Mouse (Mus musculus) monocyte, adult 5-6 weeks (primary cell): Measurements from ENCODE around the gene Kcnip1. TPM values are rescaled to one million over a fixed set of nuclear protein-coding genes. Genes with fewer than 3 reads are reported as not detected.
A peak's percentile ranks its signal among the peaks of the same experiment; 100 is the strongest.

Experiments
- ATAC-seq: fragments of 153-309, 156-312 bp; replicated peaks from 2 replicates; pipeline ENCODE4 v1.8.0; 2017; ENCODE audit warnings: mild to moderate bottlenecking; ENCODE audit not compliant: low TSS enrichment, insufficient number of reproducible peaks, severe bottlenecking, poor library complexity, low FRiP score
- total RNA-seq: library from RNA; stranded (forward); fragments of 200-1000, 200-491, 200-594 nt; gene quantifications from 3 replicates; pipeline ENCODE4 v1.2.3, GENCODE M21; 2017

Kcnip1 gene
- total RNA-seq, 1 experiment from 2014 or later, result not detected

GRCm38 (mm10) chr11:33998244-33998643 is 5.3 kb upstream of the Kcnip1 start:
- no peak for ATAC-seq

GRCm38 (mm10) chr11:33993496-33993895 is 544 bp upstream of the Kcnip1 start:
- ATAC-seq, result no peak

- ATAC-seq, result no peak
Measured at GRCm38 (mm10) chr11:33990002-33990401, 3.0 kb downstream of the Kcnip1 start.

- no peak for ATAC-seq
Measured at GRCm38 (mm10) chr11:33986525-33986924, 6.4 kb downstream of the Kcnip1 start.

GRCm38 (mm10) chr11:33980146-33980545 is 12.8 kb downstream of the Kcnip1 start:
- no peak for ATAC-seq

GRCm38 (mm10) chr11:33975121-33975520 is 17.8 kb downstream of the Kcnip1 start:
- ATAC-seq, result no peak

GRCm38 (mm10) chr11:33974341-33975040 is 18.5 kb downstream of the Kcnip1 start:
- ATAC-seq, result no peak

GRCm38 (mm10) chr11:33972114-33972513 is 20.8 kb downstream of the Kcnip1 start:
- no peak for ATAC-seq

GRCm38 (mm10) chr11:33969199-33969598 is 23.8 kb downstream of the Kcnip1 start:
- no peak for ATAC-seq

- ATAC-seq, result peak; percentile 37
Measured at GRCm38 (mm10) chr11:33967708-33968107, 25.2 kb downstream of the Kcnip1 start.

GRCm38 (mm10) chr11:33965380-33965779 is 27.6 kb downstream of the Kcnip1 start:
- peak; percentile 34 for ATAC-seq

- ATAC-seq, result no peak
Measured at GRCm38 (mm10) chr11:33962688-33963407, 30.1 kb downstream of the Kcnip1 start, which contains the start of gene Kcnmb1. Gene Kcnmb1 (plus strand): TSS chr11:33963013.

- no peak for ATAC-seq
Measured at GRCm38 (mm10) chr11:33962178-33962577, 30.8 kb downstream of the Kcnip1 start.

- ATAC-seq, result no peak
Measured at GRCm38 (mm10) chr11:33958713-33959112, 34.2 kb downstream of the Kcnip1 start.

GRCm38 (mm10) chr11:33957595-33957994 is 35.4 kb downstream of the Kcnip1 start:
- no peak for ATAC-seq

GRCm38 (mm10) chr11:33956623-33957022 is 36.3 kb downstream of the Kcnip1 start:
- no peak for ATAC-seq

- no peak for ATAC-seq
Measured at GRCm38 (mm10) chr11:33955982-33956381, 37.0 kb downstream of the Kcnip1 start.

GRCm38 (mm10) chr11:33951684-33952625 is 41.0 kb downstream of the Kcnip1 start:
- no peak for ATAC-seq

GRCm38 (mm10) chr11:33951155-33951554 is 41.8 kb downstream of the Kcnip1 start:
- ATAC-seq, result no peak
